Mouse (Mus musculus) stomach, postnatal 0 days (tissue): ENCODE results near the gene Nol11.

Experiments used
- CTCF ChIP-seq: IDR thresholded peaks from 2 replicates; pipeline ENCODE4 v1.5.1; 2016; ENCODE audit warnings: antibody characterized with exemption, low read depth, mild to moderate bottlenecking, moderate library complexity
- EP300 ChIP-seq: optimal IDR thresholded peaks from 2 replicates; pipeline ENCODE3; 2016; ENCODE audit warnings: antibody characterized with exemption

GRCm38 (mm10) chr11:107226013-107226412 lies 36.8 kb upstream of the Nol11 start:
- TF ChIP-seq CTCF (no peak), EP300 (no peak)
